Mouse (Mus musculus) adrenal gland, postnatal 10 days (tissue): ENCODE results near the gene 1700008P02Rik. TPM values are rescaled to one million over a fixed set of nuclear protein-coding genes. Genes with fewer than 3 reads are reported as not detected.
"Not testable (repeated sequence)": the region's sequence is repeated elsewhere in the genome, so short reads cannot be mapped to it uniquely, and the experiment has no call there.

Experiments
- DNase-seq: peaks from one replicate; pipeline ENCODE4 v3.0.0; 2021; ENCODE audit warnings: mixed read lengths
- long read RNA-seq, 2 experiments: library from polyadenylated mRNA; stranded (forward); transcript quantifications; one replicate each; pipeline ENCODE4 v2.0.0; 2021
- total RNA-seq, 2 experiments: library from RNA; stranded (reverse); gene quantifications; 2 replicates each; pipeline ENCODE4 v1.2.3; 2021

1700008P02Rik gene
- not detected for total RNA-seq
- long read RNA-seq, experiment 1: 0 reads
- long read RNA-seq, experiment 2: 0 reads

- no peak for DNase-seq
Measured at GRCm38 (mm10) chr3:6620343-6620742, at the start of gene 1700008P02Rik. Gene 1700008P02Rik, minus strand, starts transcription at chr3:6620443.

GRCm38 (mm10) chr3:6649411-6649810 lies 29.2 kb upstream of the 1700008P02Rik start:
- DNase-seq: no peak

GRCm38 (mm10) chr3:6638151-6638550 lies 17.9 kb upstream of the 1700008P02Rik start:
- DNase-seq: not testable (repeated sequence)

GRCm38 (mm10) chr3:6634256-6634655 lies 14.0 kb upstream of the 1700008P02Rik start:
- no peak for DNase-seq

- no peak for DNase-seq
Measured at GRCm38 (mm10) chr3:6617881-6618280, 2.4 kb downstream of the 1700008P02Rik start.
